Mouse (Mus musculus) cerebellum, adult 2 months (tissue): ENCODE data around the gene Smad3.

Source experiments
- CTCF ChIP-seq: fragments of 200-500 bp; IDR thresholded peaks from 2 replicates; pipeline ENCODE4 v1.5.1; 2011; ENCODE audit warnings: low read depth, mild to moderate bottlenecking, control low read depth, low read length, moderate library complexity, borderline replicate concordance; ENCODE audit not compliant: insufficient read depth
- POLR2A ChIP-seq: fragments of 200-500 bp; IDR thresholded peaks from 2 replicates; pipeline ENCODE4 v1.6.1; 2011; ENCODE audit warnings: low read length, control low read depth, borderline replicate concordance; ENCODE audit not compliant: insufficient read depth

GRCm38 (mm10) chr9:63650905-63651304 is 106.9 kb downstream of the Smad3 start:
- TF ChIP-seq CTCF: no peak
- no peak for TF ChIP-seq POLR2A
